Mouse (Mus musculus): ENCODE measurements around the gene Nr2f6. TPM values are rescaled to one million over a fixed set of nuclear protein-coding genes. Genes with fewer than 3 reads are reported as not detected.

The Nr2f6 gene
- 10 to 100 TPM; 21.9 to 26.2 TPM for total RNA-seq (2021)

DNA sequence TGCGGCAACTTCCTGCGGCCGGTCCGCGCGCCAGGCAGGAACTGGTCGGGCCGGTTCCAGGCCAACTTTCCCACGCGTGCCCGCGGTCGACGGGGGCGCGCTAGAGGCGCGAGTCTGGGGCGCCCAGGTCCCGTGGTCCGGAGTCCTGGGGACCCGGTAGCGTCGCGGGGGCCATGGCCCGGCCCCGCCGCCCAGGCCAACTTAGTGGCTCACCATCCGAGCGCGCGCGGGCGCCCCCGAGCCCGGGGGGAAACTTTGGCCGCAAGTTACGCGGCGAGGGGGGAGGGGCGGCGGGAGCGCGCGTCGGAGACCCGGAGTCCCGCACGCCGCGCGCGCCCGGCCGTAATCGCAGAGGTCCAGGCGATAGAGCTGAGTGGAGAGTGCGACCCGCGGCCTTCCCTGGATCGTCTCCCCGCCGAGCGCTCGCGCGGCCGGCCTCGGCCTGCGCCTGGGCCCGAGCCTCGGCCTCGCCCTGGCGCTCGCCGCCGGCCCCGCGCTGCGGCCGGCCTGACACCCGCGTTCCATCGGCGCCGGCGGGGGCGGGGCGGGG is at the start of gene Nr2f6:
Nr2f6 (minus strand) TSS at position 540 of the 550 bp plus-strand sequence.
- peak in 1 of 2 experiments; percentile 85 for DNase-seq (ENCODE audit: extremely low spot score in 1 of 2, low spot score in 2 of 2)
- intact Hi-C loops (cut with DNase I) = no loop called here

DNA sequence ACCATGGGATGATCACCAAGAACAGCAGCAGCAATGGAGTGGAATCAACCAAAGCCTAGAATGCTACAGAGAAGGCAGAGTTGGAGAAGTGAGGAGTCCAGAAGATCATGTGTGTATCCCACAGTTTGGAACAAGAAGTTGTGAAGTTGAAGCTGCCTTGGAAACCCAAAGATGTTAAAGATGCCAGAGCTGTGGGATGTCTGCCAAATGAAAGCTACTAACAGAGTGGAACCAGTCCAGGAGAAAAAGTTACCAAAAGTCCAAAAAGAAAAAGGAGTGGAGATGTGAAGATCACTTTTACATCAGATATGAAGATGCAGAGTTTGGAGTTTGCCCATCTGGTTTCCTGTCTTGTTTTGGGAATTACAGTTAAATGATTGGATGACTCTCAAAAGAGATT is 40.4 kb upstream of the Nr2f6 start:
- no peak for DNase-seq (ENCODE audit: extremely low spot score in 1 of 2, low spot score in 2 of 2)
- intact Hi-C loops (cut with DNase I) = no loop called here

DNA sequence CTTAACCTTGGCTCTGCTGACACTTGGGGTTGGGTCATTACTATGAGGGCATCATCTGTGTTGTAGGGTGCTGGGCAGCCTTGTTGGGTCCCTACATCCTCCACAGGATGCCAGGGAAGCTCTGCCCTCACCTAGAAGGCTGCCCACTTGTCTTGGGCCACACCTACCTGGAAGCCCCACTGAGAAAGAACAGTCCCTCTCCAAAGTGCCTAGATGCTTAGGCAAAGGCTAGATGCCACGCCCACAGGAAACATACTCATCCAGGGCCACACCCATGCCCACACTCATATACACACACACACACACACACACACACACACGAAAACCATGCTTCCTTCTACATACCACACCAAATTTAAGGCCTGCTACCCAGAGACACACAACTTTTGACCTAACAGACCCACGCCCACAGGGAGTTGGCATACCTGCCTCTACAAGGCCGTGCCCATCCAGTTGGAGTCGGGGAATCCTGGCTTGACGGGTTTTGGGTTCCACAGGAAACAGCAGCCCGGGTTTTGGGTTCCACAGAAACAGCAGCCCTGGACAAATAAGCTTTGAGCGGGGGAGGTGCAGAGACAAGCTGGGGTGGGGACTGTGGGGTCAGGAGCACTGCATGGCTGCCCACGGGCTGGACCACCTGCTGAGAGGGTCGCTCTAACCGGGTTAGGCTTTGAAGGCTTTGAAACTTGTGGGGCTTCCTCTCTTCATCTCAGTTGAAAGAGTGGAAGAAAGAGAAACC is 29.9 kb upstream of the Nr2f6 start:
- intact Hi-C loops (cut with DNase I) = no loop called here
- DNase-seq (ENCODE audit: extremely low spot score in 1 of 2, low spot score in 2 of 2) = peak in 1 of 2 experiments; percentile 27

DNA sequence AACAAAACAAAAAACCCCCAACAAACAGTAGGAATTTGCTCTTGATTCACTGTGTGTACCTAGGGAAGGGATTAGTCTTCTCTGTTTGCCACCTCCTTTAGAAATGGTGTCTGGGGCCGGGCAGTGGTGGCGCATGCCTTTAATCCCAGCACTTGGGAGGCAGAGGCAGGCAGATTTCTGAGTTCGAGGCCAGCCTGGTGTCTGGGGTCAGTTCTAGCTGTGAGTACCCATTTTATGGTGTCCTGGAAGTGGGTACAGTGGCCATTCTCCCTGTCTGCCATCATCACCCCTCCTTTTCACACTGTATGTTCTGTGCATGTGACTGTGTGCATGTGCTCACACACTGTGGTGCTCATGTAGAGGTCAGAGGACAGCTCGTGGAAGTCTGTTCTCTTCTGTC is 26.5 kb upstream of the Nr2f6 start:
- intact Hi-C loops (cut with DNase I) = no loop called here
- no peak for DNase-seq (ENCODE audit: extremely low spot score in 1 of 2, low spot score in 2 of 2)

DNA sequence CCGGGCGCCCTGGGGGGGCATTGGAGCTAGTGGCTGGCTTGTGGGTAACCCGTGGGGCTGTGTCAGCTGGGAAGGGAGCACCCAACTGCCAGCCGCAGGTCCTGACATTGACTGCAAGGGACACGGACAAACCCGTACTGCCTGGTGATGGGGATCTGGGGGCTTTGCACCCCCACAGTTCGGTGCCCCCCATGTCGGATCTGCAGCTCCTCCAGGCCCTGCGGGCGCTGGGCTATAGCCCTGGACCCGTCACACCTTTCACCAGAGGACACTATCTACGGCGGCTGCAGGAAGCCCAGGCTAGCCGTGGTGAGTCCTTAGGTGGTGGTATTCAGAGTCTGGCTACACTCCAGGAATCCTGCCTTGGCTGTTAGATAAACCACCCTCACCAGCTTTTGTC is 25.7 kb upstream of the Nr2f6 start:
- intact Hi-C loops (cut with DNase I) = no loop called here
- peak in 1 of 2 experiments; percentile 25 for DNase-seq (ENCODE audit: extremely low spot score in 1 of 2, low spot score in 2 of 2)

DNA sequence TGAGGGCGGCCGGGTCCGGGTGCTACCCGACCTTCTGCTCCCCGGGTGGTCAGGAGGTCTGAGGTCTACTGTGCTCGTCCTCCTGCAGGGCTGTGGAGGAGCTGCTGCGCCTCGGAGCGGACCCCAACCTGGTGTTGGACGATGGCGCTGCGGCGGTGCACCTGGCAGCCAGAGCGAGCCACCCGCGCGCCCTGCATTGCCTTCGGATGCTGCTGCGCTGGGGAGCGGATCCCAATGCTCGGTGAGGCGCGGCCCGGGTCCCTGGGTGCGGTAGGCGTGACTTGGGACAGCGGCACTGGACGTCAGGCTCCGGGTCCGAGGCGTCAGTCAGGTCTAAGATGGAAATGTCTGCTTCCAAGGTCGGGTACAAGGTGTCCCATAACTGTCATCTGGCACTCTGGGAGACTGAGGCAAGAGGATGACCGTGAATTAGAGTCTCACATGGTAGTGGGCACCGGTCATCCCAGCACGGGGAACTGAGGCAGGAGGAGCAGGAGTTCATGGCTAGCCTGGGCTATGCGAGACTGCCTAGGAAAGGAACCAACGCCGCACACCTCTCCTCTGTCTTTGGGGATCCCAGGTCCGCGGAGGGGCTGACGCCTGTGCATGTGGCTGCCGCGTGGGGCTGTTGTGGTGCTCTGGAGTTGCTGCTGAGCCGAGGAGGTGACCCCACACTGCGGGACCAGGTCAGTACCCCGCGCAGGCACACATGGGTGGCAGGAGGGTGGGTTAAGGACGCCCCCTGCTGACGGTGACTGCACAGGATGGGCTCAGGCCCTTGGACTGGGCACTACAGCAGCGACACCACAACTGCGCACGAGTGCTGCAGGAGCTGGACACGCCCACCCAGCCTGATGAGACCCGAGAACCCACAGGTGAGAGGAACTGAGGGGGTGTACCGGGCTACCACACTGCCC is 24.6 kb upstream of the Nr2f6 start:
- peak in 1 of 2 experiments; percentile 82 for DNase-seq (ENCODE audit: extremely low spot score in 1 of 2, low spot score in 2 of 2)
- intact Hi-C loops (cut with DNase I) = no loop called here

DNA sequence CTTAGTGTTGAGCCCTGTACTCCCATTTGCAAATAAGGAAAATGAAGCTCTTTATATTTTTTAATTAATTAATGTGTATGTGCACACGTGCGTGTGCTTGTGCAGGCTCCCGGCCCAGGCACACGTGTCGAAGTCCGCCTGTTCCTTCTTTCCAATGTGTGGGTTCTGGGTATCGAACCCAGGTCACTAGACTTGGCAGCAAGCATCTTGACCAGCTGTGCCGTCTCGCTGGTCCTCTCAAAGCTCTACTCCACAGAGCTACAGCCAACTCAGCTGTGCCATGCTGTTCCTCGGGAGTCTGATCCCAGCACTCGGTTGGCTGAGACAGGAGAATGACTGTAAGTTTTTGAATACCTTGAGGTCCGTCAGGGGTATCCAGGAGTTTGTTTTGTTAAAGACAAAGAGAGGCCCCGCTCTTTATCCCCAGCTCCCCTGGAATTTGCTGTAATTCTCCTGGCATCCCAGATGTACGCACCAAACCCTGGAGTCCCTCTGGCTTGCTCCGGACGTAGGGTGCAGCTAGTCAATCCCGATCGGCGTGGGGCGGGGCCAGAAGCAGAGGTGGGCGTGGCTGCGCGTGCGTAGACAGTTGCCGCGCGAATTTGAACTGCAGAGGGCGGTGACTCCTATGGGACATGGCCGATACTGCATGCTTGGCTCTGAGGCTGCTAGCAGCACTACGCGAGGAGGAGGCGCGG is 23.8 kb upstream of the Nr2f6 start, which contains the start of gene Ankle1:
Ankle1 (plus strand) TSS at position 610 of the 698 bp plus-strand sequence.
- intact Hi-C loops (cut with DNase I) = no loop called here
- DNase-seq (ENCODE audit: extremely low spot score in 1 of 2, low spot score in 2 of 2) = peak; percentile 89 to 94

DNA sequence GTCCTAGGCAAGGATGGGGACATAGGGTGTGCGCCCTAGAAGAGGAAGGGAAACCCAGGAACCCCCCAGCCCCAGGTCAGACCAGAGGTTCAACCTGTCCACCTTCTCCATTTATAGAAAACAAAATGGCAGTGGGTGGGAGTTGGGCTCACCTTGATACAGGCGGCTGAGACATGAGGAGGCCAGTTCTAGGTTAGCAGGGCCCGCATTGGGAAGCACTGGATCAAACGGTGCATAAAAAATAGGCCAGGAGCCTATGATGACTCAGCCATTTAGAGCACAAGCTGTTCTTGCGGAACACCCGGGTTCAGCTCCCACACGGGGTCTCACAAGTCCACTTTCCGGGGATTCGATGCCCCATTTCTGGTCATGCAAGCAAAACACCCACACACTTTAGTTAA is 23.2 kb upstream of the Nr2f6 start:
- peak in 1 of 2 experiments; percentile 21 for DNase-seq (ENCODE audit: extremely low spot score in 1 of 2, low spot score in 2 of 2)
- intact Hi-C loops (cut with DNase I) = no loop called here

DNA sequence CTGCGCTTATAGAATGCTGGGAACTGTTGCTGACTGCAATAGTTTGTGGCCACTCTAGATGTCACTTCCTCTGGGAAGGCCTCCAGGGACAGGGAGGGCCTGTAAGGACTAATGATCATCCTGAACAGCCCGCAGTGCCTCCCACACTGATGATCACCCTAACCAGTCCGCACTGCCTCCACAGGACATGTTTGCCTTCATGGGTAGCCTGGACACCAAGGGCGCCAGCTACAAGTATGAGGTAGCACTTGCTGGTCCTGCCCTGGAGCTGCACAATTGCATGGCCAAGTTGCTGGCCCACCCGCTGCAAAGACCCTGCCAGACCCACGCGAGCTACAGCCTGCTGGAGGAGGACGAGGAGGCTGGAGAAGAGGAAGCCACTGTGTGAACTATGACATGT is 22.3 kb upstream of the Nr2f6 start:
- intact Hi-C loops (cut with DNase I) = no loop called here
- peak in 1 of 2 experiments; percentile 22 for DNase-seq (ENCODE audit: extremely low spot score in 1 of 2, low spot score in 2 of 2)

DNA sequence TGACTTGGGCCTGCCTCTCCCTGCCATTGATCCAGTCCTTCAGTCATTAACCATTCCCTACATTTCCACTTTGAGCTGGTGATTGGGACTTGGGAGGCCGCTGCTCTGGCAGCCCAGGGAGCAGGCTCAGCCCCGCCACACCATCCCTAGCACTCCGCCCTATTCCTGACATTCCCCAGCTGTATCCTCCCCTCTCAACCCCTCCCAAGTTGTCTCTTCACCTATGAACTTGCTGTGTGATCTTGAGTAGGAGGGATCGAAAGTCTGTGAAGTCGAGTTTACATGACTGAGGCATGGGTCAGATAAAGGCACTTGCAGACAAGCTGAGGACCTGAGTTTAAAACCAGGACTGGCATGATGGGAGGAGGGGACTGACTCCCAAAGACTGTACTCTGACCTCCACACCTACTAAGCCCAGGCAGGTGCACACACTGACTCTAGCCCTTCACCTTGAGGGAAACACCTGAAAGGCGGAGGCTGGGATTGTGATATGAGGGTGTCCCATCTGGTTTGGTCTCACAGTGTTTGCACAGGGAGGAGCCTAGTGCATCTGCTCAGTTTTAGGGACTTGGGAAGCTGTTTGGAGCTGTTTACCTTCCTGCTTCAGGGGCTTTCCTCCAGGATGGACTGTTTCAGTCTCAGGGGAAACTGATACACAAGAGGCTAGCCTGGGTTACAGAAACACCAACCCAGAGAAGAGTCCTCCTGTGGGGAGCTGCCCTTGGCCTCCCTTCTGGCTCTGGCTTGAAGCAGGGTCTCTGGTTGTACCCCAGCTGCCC is 21.5 kb upstream of the Nr2f6 start:
- intact Hi-C loops (cut with DNase I) = no loop called here

DNA sequence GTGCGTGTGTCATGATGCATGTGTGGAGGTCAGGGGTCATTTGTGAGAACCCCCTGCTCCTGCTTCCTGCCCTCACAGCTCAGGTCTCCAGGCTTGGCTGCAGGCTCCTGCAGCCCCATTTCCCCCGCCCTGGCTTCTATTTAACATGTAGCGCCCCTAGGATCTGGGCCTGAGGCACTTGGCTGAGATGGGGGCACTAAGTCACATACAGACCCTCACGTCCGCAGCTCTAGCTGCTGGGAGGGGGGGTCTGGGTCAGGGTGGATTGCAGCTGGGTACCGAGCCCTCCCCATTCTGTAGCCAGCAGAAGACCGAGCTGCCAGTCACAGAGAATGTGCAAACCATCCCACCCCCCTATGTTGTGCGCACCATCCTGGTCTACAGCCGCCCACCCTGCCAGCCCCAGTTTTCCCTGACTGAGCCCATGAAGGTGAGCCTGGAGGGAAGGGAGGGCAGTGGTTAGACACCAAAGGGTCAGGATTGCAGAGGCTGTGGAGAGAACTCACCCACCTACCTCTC is 20.7 kb upstream of the Nr2f6 start:
- intact Hi-C loops (cut with DNase I) = no loop called here

More for the DNA sequence above, 21.5 kb upstream of the Nr2f6 start:
- no peak for DNase-seq (ENCODE audit: extremely low spot score in 1 of 2, low spot score in 2 of 2)

DNA sequence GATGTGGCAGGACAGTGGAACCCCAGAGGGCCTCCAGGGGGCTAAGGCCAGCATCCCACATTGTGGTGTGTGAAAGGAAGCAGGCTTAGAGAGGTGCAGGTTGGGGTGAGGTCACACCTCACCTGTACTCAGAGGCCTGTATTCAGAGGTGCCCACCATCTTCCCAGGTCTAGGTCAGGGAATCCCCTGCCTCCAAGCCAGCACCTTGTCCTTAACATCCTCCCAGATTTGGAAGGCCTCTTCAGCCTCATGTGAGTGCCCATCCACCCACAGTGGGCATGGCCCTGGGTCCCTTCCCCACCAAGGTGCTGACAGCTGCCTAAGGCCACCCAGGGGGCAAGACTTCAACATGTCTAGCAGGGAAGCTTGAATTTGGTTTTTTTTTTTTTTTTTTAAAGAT is 19.7 kb upstream of the Nr2f6 start:
- DNase-seq (ENCODE audit: extremely low spot score in 1 of 2, low spot score in 2 of 2) = no peak
- intact Hi-C loops (cut with DNase I) = no loop called here

More for the DNA sequence above, 20.7 kb upstream of the Nr2f6 start:
- DNase-seq (ENCODE audit: extremely low spot score in 1 of 2, low spot score in 2 of 2) = peak in 1 of 2 experiments; percentile 21

DNA sequence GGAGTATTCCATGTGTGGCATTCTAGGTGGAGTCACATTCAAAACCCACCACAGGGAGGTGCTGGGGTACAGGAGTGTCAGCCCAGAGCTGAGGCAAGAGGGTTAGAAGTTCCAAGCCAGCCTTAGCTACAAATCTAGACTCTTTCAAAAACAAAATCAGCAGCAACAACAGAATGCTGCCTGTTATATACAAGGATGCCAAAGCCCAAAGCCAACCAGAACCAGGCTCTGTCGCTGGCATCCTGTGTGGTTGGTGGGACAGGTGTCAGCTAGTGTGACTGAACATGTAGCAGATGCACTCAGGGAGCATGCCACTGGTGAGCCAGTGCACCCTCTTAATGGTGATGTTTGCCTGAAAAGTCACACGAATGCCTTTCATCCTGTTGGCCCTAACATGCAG is 19.1 kb upstream of the Nr2f6 start:
- no peak for DNase-seq (ENCODE audit: extremely low spot score in 1 of 2, low spot score in 2 of 2)
- intact Hi-C loops (cut with DNase I) = no loop called here

DNA sequence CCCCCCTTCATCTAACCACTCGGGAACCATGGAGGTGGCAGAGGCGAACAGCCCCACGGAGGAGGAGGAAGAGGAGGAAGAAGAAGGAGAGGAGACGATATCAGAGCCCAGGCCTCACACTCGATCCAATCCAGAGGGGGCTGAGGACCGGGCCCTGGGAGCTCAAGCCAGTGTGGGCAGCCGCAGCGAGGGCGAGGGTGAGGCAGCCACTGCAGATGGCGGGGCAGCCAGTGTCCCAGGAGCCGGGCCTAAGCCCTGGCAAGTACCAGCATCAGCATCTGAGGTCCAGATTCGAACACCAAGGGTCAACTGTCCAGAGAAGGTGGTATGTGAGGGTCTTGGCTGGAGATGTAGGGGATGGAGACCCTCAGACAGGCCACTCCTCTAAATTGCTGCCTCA is 15.9 kb upstream of the Nr2f6 start:
- DNase-seq (ENCODE audit: extremely low spot score in 1 of 2, low spot score in 2 of 2) = peak in 1 of 2 experiments; percentile 30
- intact Hi-C loops (cut with DNase I) = no loop called here

DNA sequence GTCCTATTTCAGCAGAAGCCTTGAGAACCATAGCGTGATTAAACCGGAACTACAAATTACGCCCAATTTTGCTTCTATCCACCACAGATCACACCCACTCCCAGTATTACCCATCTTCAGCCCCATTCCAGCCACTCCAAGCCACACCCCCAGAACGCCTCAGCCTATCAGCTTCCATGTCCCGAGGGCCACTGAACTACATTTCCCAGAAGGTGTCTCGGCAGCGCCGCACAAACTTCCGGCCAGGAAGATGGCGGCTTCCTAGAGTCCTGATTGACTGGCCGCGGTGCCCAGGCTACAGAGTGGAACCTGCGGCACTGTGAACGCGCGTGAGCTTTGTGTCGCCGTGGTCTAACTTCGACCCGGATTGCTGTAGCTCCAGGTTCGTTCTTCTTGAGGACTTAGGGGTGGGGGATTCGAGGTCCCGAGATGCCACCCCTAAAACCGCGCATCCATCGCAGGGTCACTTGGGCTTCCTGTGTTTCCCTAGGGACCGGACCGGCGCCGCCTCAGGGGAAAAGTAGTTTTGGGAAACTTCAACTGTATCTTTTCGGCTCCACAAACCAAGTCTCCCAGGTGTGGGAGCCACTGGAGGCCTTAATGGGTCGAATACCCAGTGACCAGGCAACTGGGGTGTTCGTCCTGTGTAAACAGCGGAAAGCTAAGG is 15.0 kb upstream of the Nr2f6 start, which contains the start of gene Babam1:
Babam1 (plus strand) TSS at position 223 of the 667 bp plus-strand sequence.
- intact Hi-C loops (cut with DNase I) = no loop called here
- peak; percentile 95 to 96 for DNase-seq (ENCODE audit: extremely low spot score in 1 of 2, low spot score in 2 of 2)

DNA sequence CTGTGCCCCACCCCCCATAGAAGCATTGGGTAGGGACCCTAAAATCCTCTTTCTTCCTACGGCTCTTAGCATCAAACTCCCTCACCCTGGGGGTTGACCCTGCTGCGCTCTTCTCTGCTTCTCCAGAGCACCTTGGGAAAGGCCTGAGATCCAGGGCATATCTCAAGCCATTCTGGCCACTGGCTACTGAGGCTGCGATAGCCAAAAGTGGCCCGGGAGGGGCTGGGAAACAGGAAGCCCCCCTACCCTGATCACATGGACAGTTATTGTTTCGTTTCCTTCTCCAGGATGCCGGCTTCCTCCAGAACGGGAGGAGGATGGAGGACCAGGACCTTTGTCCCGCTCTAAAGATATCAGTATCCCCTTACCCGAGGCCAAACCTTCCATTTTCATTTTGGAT is 13.9 kb upstream of the Nr2f6 start, which contains the start of gene Ushbp1:
Ushbp1 (minus strand) TSS at position 174 of the 400 bp plus-strand sequence.
- intact Hi-C loops (cut with DNase I) = no loop called here

DNA sequence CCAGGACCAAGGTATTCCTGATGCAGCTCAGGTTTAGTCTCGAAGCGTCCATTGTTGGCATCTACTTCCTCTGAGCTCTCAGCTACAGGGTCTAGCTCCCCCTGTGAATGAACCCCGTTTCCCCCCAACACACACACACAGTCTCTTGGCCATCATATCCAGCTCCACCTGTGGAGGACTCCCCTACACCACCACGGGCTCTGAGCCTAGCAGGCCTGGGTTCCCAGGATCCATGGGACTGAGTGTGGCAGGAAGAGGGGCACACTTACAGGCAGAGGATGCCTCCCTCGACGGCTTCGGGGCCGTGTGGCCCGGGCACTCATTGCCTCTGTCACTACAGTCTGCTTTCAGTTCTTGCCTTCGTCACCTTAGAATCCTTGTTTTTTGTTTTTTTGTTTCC is 13.3 kb upstream of the Nr2f6 start:
- peak in 1 of 2 experiments; percentile 20 for DNase-seq (ENCODE audit: extremely low spot score in 1 of 2, low spot score in 2 of 2)
- intact Hi-C loops (cut with DNase I) = no loop called here

More for the DNA sequence above, 13.9 kb upstream of the Nr2f6 start, which contains the start of gene Ushbp1:
- DNase-seq (ENCODE audit: extremely low spot score in 1 of 2, low spot score in 2 of 2) = peak in 1 of 2 experiments; percentile 64
